Mouse (Mus musculus) heart, embryonic 11.5 days (tissue): ENCODE data around the gene Chka. TPM values are rescaled to one million over a fixed set of nuclear protein-coding genes. Genes with fewer than 3 reads are reported as not detected.

Experiments used
- ATAC-seq: fragments of 200-750 bp; cut with Nextera tagmentation; replicated peaks from 2 replicates; pipeline ENCODE4 v1.8.0; 2017; ENCODE audit warnings: moderate library complexity; ENCODE audit not compliant: insufficient number of reproducible peaks, low FRiP score, low TSS enrichment
- H3K27ac ChIP-seq: fragments of 300-500 bp; sonication (generic); 2 replicates; pipeline ENCODE4 v1.5.1; 2014; ENCODE audit warnings: mild to moderate bottlenecking, low read depth, low read length
- H3K27me3 ChIP-seq: fragments of 300-500 bp; sonication (generic); 2 replicates; pipeline ENCODE4 v1.6.1; 2014; ENCODE audit warnings: mild to moderate bottlenecking, low read length, mixed read lengths; ENCODE audit not compliant: control insufficient read depth, insufficient read depth
- H3K36me3 ChIP-seq: fragments of 300-500 bp; sonication (generic); 2 replicates; pipeline ENCODE4 v1.6.1; 2014; ENCODE audit warnings: mild to moderate bottlenecking, low read length, moderate library complexity, mixed read lengths; ENCODE audit not compliant: control insufficient read depth, insufficient read depth
- H3K4me1 ChIP-seq: fragments of 300-500 bp; sonication (generic); 2 replicates; pipeline ENCODE4 v1.6.1; 2014; ENCODE audit warnings: low read length; ENCODE audit not compliant: control insufficient read depth, insufficient read depth
- H3K4me2 ChIP-seq: fragments of 300-500 bp; sonication (generic); 2 replicates; pipeline ENCODE4 v1.6.1; 2014; ENCODE audit warnings: mild to moderate bottlenecking, moderate library complexity
- H3K4me3 ChIP-seq: fragments of 300-500 bp; sonication (generic); 2 replicates; pipeline ENCODE4 v1.5.1; 2014; ENCODE audit warnings: low read depth, low read length
- H3K9ac ChIP-seq: fragments of 300-500 bp; sonication (generic); 2 replicates; pipeline ENCODE4 v1.6.1; 2014; ENCODE audit warnings: mild to moderate bottlenecking, low read depth, low read length, moderate library complexity
- H3K9me3 ChIP-seq: fragments of 300-500 bp; sonication (generic); replicated peaks from 2 replicates; pipeline ENCODE4 v1.6.1; 2016; ENCODE audit warnings: low read length; ENCODE audit not compliant: control insufficient read depth
- WGBS: fragments of 180-500 bp; shearing (Covaris S2); extraction: QIAGEN DNeasy Blood & Tissue Kit; methylation state at CpG from one replicate; pipeline ENCODE4 v1.1.7; 2014; ENCODE audit not compliant: insufficient replicate concordance; 5-methylcytosine and 5-hydroxymethylcytosine counted together
- polyA plus RNA-seq: library from polyadenylated mRNA; unstranded; fragments of >200 nt; fragmentation: Nextera tagmentation; extraction: Ambion mirVana; gene quantifications from 2 replicates; pipeline ENCODE4 v1.2.1, GENCODE M21; 2014

Chka gene
- polyA plus RNA-seq, 1 experiment from 2014 or later = 26.6 TPM

- ATAC-seq = no peak
- no peaks in the 10 kb centered on the region for H3K36me3 ChIP-seq
- no peak overlapping the region for H3K27ac ChIP-seq
- 85% methylated on average over 3 of the region's 3 CpGs for WGBS
- no peak overlapping the region for H3K9ac ChIP-seq
- no peak overlapping the region for H3K4me3 ChIP-seq
- no peak overlapping the region for H3K4me2 ChIP-seq
- no peaks in the 10 kb centered on the region for H3K27me3 ChIP-seq
- H3K9me3 ChIP-seq = no peaks in the 10 kb centered on the region
- peaks cover 4% of the 10 kb centered on the region; the same call in 1 of the 2 replicates for H3K4me1 ChIP-seq
Observed at GRCm38 (mm10) chr19:3829863-3830262, 21.7 kb upstream of the Chka start.

GRCm38 (mm10) chr19:3831716-3832115, 19.9 kb upstream of the Chka start:
- ATAC-seq = no peak

GRCm38 (mm10) chr19:3832851-3833353, 18.7 kb upstream of the Chka start:
- Histone ChIP-seq H3K4me3 (no peak overlapping the region), H3K9me3 (no peaks in the 10 kb centered on the region), H3K36me3 (no peaks in the 10 kb centered on the region), H3K4me1 (peaks cover 4% of the 10 kb centered on the region; the same call in 1 of the 2 replicates), H3K27me3 (no peaks in the 10 kb centered on the region), H3K4me2 (no peak overlapping the region), H3K9ac (no peak overlapping the region), H3K27ac (no peak overlapping the region)
- 54% methylated on average over 4 of the region's 4 CpGs for WGBS
- no peak for ATAC-seq

More at GRCm38 (mm10) chr19:3831716-3832115, 19.9 kb upstream of the Chka start:
- Histone ChIP-seq H3K9me3 (no peaks in the 10 kb centered on the region), H3K27me3 (no peaks in the 10 kb centered on the region), H3K9ac (no peak overlapping the region), H3K4me1 (peaks cover 4% of the 10 kb centered on the region; the same call in 1 of the 2 replicates), H3K4me3 (no peak overlapping the region), H3K4me2 (no peak overlapping the region), H3K36me3 (no peaks in the 10 kb centered on the region), H3K27ac (no peak overlapping the region)
- WGBS = 59% methylated on average over 8 of the region's 8 CpGs

GRCm38 (mm10) chr19:3834301-3834700, 17.3 kb upstream of the Chka start:
- H3K27ac ChIP-seq = no peak overlapping the region
- 85% methylated on average over 7 of the region's 7 CpGs for WGBS
- no peak overlapping the region for H3K4me2 ChIP-seq
- no peak overlapping the region for H3K9ac ChIP-seq
- H3K36me3 ChIP-seq = no peaks in the 10 kb centered on the region
- peaks cover 4% of the 10 kb centered on the region; the same call in 1 of the 2 replicates for H3K4me1 ChIP-seq
- H3K4me3 ChIP-seq = no peak overlapping the region
- ATAC-seq = no peak
- H3K27me3 ChIP-seq = no peaks in the 10 kb centered on the region
- no peaks in the 10 kb centered on the region for H3K9me3 ChIP-seq

GRCm38 (mm10) chr19:3836791-3837190, 14.8 kb upstream of the Chka start:
- no peak overlapping the region for H3K9ac ChIP-seq
- no peak overlapping the region for H3K4me3 ChIP-seq
- no peak overlapping the region for H3K27ac ChIP-seq
- ATAC-seq = no peak
- no peaks in the 10 kb centered on the region for H3K27me3 ChIP-seq
- H3K4me1 ChIP-seq = peaks cover 8% of the 10 kb centered on the region; the same call in 1 of the 2 replicates
- no peaks in the 10 kb centered on the region for H3K9me3 ChIP-seq
- no peaks in the 10 kb centered on the region for H3K36me3 ChIP-seq
- no peak overlapping the region for H3K4me2 ChIP-seq
- WGBS = 85% methylated on average over 9 of the region's 9 CpGs

GRCm38 (mm10) chr19:3838931-3839330, 12.6 kb upstream of the Chka start:
- ATAC-seq = no peak

GRCm38 (mm10) chr19:3839686-3840085, 11.9 kb upstream of the Chka start:
- Histone ChIP-seq H3K9me3 (no peaks in the 10 kb centered on the region), H3K9ac (no peak overlapping the region), H3K36me3 (no peaks in the 10 kb centered on the region), H3K4me1 (peaks cover 8% of the 10 kb centered on the region; the same call in 1 of the 2 replicates), H3K27me3 (no peaks in the 10 kb centered on the region), H3K4me3 (no peak overlapping the region), H3K4me2 (no peak overlapping the region), H3K27ac (no peak overlapping the region)
- WGBS = 63% methylated on average over 2 of the region's 2 CpGs
- ATAC-seq = no peak

More at GRCm38 (mm10) chr19:3838931-3839330, 12.6 kb upstream of the Chka start:
- no peak overlapping the region for H3K4me2 ChIP-seq
- no peaks in the 10 kb centered on the region for H3K27me3 ChIP-seq
- no peaks in the 10 kb centered on the region for H3K9me3 ChIP-seq
- 73% methylated on average over 3 of the region's 3 CpGs for WGBS
- H3K4me3 ChIP-seq = no peak overlapping the region
- peaks cover 8% of the 10 kb centered on the region; the same call in 1 of the 2 replicates for H3K4me1 ChIP-seq
- no peak overlapping the region for H3K27ac ChIP-seq
- no peak overlapping the region for H3K9ac ChIP-seq
- no peaks in the 10 kb centered on the region for H3K36me3 ChIP-seq

- Histone ChIP-seq H3K9me3 (no peaks in the 10 kb centered on the region), H3K4me2 (no peak overlapping the region), H3K27me3 (no peaks in the 10 kb centered on the region), H3K36me3 (no peaks in the 10 kb centered on the region), H3K27ac (no peak overlapping the region), H3K4me1 (peaks cover 8% of the 10 kb centered on the region; the same call in 1 of the 2 replicates), H3K9ac (no peak overlapping the region), H3K4me3 (no peak overlapping the region)
- ATAC-seq = no peak
- 39% methylated on average over 5 of the region's 5 CpGs for WGBS
Observed at GRCm38 (mm10) chr19:3840214-3840651, 11.3 kb upstream of the Chka start.

- 75% methylated on average over 5 of the region's 5 CpGs for WGBS
- H3K27me3 ChIP-seq = no peaks in the 10 kb centered on the region
- no peak overlapping the region for H3K27ac ChIP-seq
- no peaks in the 10 kb centered on the region for H3K9me3 ChIP-seq
- no peak overlapping the region for H3K4me3 ChIP-seq
- H3K36me3 ChIP-seq = no peaks in the 10 kb centered on the region
- ATAC-seq = no peak
- peaks cover 8% of the 10 kb centered on the region; the same call in 1 of the 2 replicates for H3K4me1 ChIP-seq
- H3K4me2 ChIP-seq = no peak overlapping the region
- no peak overlapping the region for H3K9ac ChIP-seq
Observed at GRCm38 (mm10) chr19:3840685-3841084, 10.9 kb upstream of the Chka start.
